Mouse (Mus musculus): ENCODE measurements around the gene B3gnt9.
"Not testable (repeated sequence)": the region's sequence is repeated elsewhere in the genome, so short reads cannot be mapped to it uniquely, and the experiment has no call there.

The B3gnt9 gene

GRCm38 (mm10) chr8:105259721-105260320, 4.9 kb upstream of the B3gnt9 start:
- DNase-seq (ENCODE audit: low read depth, low spot score), result no peak

GRCm38 (mm10) chr8:105258911-105259720, 4.2 kb upstream of the B3gnt9 start:
- no peak for DNase-seq (ENCODE audit: low read depth, low spot score)

DNA sequence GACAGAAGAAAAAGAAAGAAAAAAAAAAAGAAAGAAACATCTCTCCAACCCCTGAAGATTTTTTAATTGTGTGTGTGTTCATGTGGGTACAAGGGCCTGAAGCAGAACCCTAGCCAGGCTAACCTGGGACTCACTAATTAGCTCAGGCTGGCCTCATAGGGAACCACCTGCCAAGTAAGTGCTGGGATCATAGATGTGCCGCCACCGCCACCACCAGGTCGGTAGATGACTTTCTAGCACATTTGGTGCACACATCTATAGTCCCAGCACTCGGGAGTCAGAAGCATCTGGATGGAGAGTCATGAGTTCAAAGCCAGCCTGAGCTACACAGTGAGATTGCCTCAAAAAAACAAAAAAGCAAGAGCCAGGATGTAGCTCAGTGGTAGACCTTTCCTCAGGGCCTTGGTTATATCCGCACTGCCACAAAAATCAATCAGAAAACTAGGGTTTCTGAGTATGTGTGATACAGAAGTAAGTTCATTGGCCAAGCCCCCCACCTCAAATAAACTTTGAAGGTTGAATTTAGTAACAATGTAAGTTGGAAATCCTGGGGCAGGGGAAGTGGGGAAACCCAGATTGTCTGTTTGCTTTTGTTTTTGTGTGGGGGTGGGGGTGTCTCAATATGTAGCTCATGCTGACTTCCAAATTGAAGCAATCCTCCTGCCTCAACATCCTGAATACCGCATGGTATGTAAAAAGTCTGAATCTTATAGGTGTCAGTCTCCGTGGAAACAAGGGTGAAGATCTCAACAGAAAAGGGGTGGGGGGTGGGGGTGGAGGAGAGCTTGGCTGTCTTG, 2.6 kb upstream of the B3gnt9 start:
- DNase-seq (ENCODE audit: low read depth, low spot score), result no peak

DNA sequence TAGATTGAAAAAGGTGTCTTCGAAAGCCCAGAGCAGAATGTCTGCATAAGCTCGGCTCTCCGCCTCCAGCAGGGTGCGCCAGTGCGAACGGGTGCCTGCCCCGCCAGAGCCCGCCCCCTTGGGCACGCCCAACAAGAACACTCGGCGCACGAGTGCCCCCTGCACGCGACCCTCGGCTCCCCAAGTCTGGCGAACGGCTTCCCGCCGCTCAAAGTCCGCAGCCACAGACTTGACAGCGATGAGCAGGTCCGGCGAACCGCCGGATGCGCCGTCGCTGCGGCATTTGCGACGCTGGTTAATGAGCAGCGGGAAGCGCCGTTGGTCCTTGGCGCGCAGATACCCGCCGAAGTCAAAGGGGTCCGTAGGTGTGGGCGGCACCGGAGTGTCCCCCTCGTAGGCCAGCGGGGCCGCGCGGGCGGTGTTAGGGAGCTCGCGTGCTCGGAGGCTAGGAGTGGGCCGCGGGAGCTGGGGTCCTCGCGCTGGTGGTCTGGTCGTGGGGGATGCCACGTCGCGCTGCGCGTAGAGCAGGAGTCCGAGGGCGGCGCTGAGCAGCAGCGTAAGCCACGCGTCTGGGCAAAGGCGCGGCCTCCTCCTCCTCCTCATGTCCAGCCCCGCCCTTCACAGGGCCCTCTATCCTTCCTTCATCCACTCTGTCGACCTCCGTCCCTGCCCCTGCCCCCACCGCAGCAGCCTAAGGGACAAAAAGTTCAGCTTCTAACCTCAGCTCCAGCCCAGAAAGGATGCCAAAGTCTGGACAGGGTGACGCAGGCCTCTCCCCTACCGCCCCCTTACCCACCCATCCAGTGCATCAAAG, 594 bp downstream of the B3gnt9 start:
- DNase-seq (ENCODE audit: low read depth, low spot score), result peak; percentile 93

GRCm38 (mm10) chr8:105253766-105254151, 1.2 kb downstream of the B3gnt9 start:
- DNase-seq (ENCODE audit: low read depth, low spot score), result no peak

- DNase-seq (ENCODE audit: low read depth, low spot score), result peak; percentile 14
Observed at GRCm38 (mm10) chr8:105252680-105253537, 2.0 kb downstream of the B3gnt9 start.

DNA sequence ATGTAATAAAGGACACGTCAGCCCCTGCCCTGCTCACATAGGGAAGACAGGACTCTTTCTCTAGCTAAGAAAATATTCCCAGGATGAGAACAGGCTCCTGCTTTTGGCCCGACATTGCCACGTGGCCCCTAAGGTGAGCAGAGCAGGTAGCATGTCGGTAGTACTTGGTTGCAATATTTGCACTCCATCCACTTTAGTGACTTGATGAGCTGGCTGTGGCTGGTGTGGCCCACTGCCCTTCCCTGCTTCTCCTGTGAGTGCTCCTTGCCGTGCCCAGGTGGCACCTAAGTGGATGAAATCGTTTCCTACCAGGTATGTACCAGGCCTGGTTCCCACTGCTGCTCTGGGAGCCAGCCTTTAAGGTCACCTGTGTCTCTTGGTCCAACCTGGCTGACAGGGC, 3.0 kb downstream of the B3gnt9 start:
- no peak for DNase-seq (ENCODE audit: low read depth, low spot score)

- DNase-seq (ENCODE audit: low read depth, low spot score), result no peak
Observed at GRCm38 (mm10) chr8:105241016-105241415, 13.9 kb downstream of the B3gnt9 start.

GRCm38 (mm10) chr8:105237442-105238142, 17.4 kb downstream of the B3gnt9 start:
- DNase-seq (ENCODE audit: low read depth, low spot score), result no peak

- no peak for DNase-seq (ENCODE audit: low read depth, low spot score)
Observed at GRCm38 (mm10) chr8:105235206-105235605, 19.7 kb downstream of the B3gnt9 start.

GRCm38 (mm10) chr8:105233126-105233935, 21.6 kb downstream of the B3gnt9 start:
- DNase-seq (ENCODE audit: low read depth, low spot score), result no peak

- DNase-seq (ENCODE audit: low read depth, low spot score), result not testable (repeated sequence)
Observed at GRCm38 (mm10) chr8:105232321-105232693, 22.6 kb downstream of the B3gnt9 start.

DNA sequence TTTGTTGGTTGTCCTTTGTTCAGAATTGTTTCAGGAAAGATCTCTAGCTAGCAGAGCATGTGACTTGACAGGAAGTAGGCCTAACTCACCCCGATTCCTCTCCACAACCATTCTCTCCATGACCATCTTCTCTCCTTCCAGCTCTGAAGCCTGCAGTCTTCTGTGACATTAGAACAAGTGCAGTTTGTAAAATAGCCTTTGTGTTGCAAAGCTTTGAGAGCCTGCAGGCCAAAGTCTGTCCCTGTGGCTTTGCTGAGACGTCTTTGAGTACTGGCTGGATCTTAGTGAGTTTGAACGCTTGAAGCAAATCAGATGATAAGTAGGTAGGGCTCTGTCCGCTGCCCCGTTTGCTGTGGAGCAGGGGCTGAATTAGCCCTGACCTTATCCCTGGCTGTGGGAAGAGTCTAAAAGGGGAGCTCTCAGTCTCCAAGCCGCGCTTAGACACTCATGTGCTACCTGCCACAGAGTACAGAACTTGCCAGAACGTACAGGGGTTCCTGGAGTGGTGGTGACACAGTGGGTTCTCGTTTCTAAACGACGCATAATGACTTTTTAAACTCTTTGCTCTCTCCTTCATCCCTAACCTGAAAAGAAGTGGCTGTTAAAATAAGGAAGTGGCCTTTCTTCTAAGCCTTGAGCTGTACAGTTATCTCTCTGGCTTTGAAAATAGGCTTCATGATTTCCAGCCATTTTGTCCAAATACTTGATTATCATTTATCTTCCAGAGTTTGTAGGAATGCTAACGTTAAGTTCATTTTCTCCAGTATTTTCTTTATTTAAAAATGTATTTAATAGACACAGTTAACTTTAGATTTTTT, 23.2 kb downstream of the B3gnt9 start:
- DNase-seq (ENCODE audit: low read depth, low spot score), result no peak

DNA sequence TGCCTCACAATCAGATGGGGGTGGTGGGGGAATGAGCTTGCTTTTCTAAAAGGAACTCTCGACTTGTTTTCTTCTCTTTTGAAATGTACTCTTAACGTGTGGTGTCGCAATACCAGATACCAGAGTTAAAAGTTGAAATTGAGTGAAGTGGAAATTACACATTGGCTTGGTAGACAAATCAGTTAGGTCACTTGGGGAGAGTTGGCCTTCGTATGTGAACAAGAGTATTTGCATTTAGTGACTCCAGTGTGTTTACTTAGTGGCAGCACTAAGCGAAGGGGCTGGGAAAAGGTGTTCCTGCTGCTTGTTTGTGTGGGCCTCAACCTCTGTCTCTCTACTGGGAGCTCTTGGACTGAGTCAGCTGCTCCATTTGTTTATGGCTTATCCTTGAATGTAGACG, 29.0 kb downstream of the B3gnt9 start:
- peak; percentile 50 for DNase-seq (ENCODE audit: low read depth, low spot score)

DNA sequence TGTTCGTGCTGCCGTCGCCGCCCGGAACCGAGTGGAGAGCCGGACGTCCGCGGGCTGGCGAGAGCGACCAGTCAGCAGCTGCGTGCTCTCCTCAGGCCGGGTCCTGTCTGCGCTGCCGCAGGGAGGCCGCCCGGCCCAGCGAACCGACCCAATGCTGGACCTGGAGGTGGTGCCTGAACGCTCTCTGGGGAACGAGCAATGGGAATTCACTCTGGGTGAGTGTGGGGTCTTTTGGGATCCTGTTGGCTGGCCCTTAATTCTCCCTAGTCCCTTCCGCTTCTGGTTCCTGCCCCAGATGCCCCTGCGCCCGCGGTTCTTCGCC, 29.7 kb downstream of the B3gnt9 start:
- no peak for DNase-seq (ENCODE audit: low read depth, low spot score)

- peak; percentile 96 for DNase-seq (ENCODE audit: low read depth, low spot score)
Observed at GRCm38 (mm10) chr8:105224413-105225271, 30.3 kb downstream of the B3gnt9 start, which contains the start of gene D230025D16Rik. Gene D230025D16Rik (plus strand): TSS chr8:105225145.

DNA sequence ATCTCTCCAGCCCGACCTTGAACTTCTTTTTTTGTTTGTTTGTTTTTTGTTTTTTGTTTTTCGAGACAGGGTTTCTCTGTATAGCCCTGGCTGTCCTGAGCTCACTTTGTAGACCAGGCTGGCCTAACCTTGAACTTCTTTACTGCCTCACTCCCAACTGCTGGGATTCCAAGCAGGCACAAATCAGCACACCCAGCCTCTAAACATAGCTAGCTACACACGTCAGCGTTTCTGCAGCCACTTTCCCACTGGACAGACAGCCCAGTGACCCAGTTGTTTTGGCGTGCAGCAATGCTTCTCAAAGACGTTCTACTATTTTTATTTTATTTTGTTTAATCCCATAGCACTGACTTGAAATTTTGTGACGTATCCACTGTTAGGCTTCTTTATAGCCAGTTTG, 31.1 kb downstream of the B3gnt9 start:
- no peak for DNase-seq (ENCODE audit: low read depth, low spot score)

All from 3T3-L1 (cell line).